Mouse (Mus musculus) lung, postnatal 0 days (tissue): ENCODE measurements around the gene Celf5.

ENCODE experiments used
- CTCF ChIP-seq: IDR thresholded peaks from 2 replicates; pipeline ENCODE4 v1.5.1; 2016; ENCODE audit warnings: antibody characterized with exemption, mild to moderate bottlenecking
- EP300 ChIP-seq: IDR thresholded peaks from 2 replicates; pipeline ENCODE4 v1.6.1; 2016; ENCODE audit warnings: antibody characterized with exemption, mild to moderate bottlenecking, control low read depth

DNA sequence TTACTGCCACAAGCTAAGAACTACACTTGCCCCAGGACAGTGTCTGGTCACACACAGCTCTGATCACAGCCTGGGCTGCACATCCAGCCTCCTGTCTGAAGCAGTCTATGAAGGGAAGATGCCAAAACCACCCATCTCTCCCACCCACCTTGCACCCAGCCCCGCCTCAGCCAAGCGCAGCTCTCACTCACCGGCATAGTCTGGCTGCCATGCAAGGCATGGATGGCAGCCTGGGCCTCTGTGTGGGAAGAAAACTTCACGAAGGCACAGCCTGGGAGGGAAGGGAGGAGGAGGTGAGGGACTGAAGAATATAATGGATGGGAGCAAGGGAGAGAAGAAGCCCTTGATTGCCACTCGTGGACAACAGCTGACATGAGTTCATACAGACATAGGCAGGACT lies 13.3 kb downstream of the Celf5 start:
- no peak for TF ChIP-seq CTCF
- TF ChIP-seq EP300, result no peak
